ENCODE assay signal across 20 mouse cellular contexts in genomic region chr4:99601463-99601862, GRCm38 (mm10). TPM values are rescaled to one million over a fixed set of nuclear protein-coding genes. Genes with fewer than 3 reads are reported as not detected.
DNase-seq lines count a peak whose midpoint lies in the region; ATAC-seq and TF ChIP-seq lines count a peak whose summit lies in the region.
"Had no signal": no experiment of that assay in that cellular context is flagged by ENCODE, and none has a peak within 500 bp of the region (broad histone marks: within the 10 kb centered on the region; RNA-seq: fewer than 3 reads in every experiment).

No protein-coding gene starts in this region.

- peaks cover 28% of the 10 kb centered on the region for H3K27me3 ChIP-seq in forebrain, embryonic 13.5 days
- peaks cover 47% of the 10 kb centered on the region for H3K27me3 ChIP-seq in forebrain, embryonic 12.5 days
- no peaks in the 10 kb centered on the region; the same call in 1 of the 2 replicates for H3K27me3 ChIP-seq in hindbrain, embryonic 12.5 days
- no peaks in the 10 kb centered on the region for H3K27me3 ChIP-seq in hindbrain, embryonic 11.5 days (ENCODE audit: control insufficient read depth, insufficient read depth, low read length)
- H3K27me3 ChIP-seq in embryonic facial prominence, embryonic 14.5 days (replicated peaks; ENCODE audit: control insufficient read depth, insufficient read depth, low read length): no peaks in the 10 kb centered on the region
- peaks cover 7% of the 10 kb centered on the region; the same call in 1 of the 2 replicates for H3K27me3 ChIP-seq in midbrain, postnatal 0 days (ENCODE audit: insufficient read depth, low read length)
- H3K27me3 ChIP-seq: CH12.LX had no signal

- H3K9ac ChIP-seq in forebrain, embryonic 13.5 days: no peak overlapping the region
- no peak overlapping the region for H3K9ac ChIP-seq in forebrain, embryonic 12.5 days
- H3K9ac ChIP-seq in hindbrain, embryonic 12.5 days: no peak overlapping the region
- no peak overlapping the region for H3K9ac ChIP-seq in hindbrain, embryonic 11.5 days (ENCODE audit: low read depth, low read length)
- H3K9ac ChIP-seq in embryonic facial prominence, embryonic 14.5 days (ENCODE audit: low read depth, low read length): no peak overlapping the region
- no peak overlapping the region for H3K9ac ChIP-seq in midbrain, postnatal 0 days (replicated peaks; ENCODE audit: low read length, poor library complexity, severe bottlenecking)
- H3K9ac ChIP-seq: forebrain, embryonic 15.5 days had no signal

- no peaks in the 10 kb centered on the region for H3K36me3 ChIP-seq in forebrain, embryonic 13.5 days (ENCODE audit: poor library complexity, severe bottlenecking)
- H3K36me3 ChIP-seq in forebrain, embryonic 12.5 days (replicated peaks): no peaks in the 10 kb centered on the region
- no peaks in the 10 kb centered on the region for H3K36me3 ChIP-seq in hindbrain, embryonic 12.5 days
- no peaks in the 10 kb centered on the region for H3K36me3 ChIP-seq in hindbrain, embryonic 11.5 days (ENCODE audit: control insufficient read depth, insufficient read depth, low read length)
- H3K36me3 ChIP-seq in embryonic facial prominence, embryonic 14.5 days (ENCODE audit: control insufficient read depth, insufficient read depth, low read length): no peaks in the 10 kb centered on the region
- H3K36me3 ChIP-seq in midbrain, postnatal 0 days (ENCODE audit: insufficient read depth, low read length): no peaks in the 10 kb centered on the region
- H3K36me3 ChIP-seq: forebrain, embryonic 15.5 days had no signal

- WGBS in forebrain, embryonic 13.5 days: 15% methylated on average over 6 of the region's 6 CpGs
- 22% methylated on average over 6 of the region's 6 CpGs for WGBS in forebrain, embryonic 12.5 days
- 51% methylated on average over 6 of the region's 6 CpGs for WGBS in hindbrain, embryonic 12.5 days
- WGBS in hindbrain, embryonic 11.5 days: 58% methylated on average over 6 of the region's 6 CpGs
- WGBS in embryonic facial prominence, embryonic 14.5 days: 22% methylated on average over 6 of the region's 6 CpGs
- WGBS in midbrain, postnatal 0 days: 9% methylated on average over 6 of the region's 6 CpGs

- H3K4me2 ChIP-seq in forebrain, embryonic 13.5 days: no peak overlapping the region
- no peak overlapping the region for H3K4me2 ChIP-seq in forebrain, embryonic 12.5 days
- no peak overlapping the region for H3K4me2 ChIP-seq in hindbrain, embryonic 12.5 days (replicated peaks)
- no peak overlapping the region for H3K4me2 ChIP-seq in hindbrain, embryonic 11.5 days (replicated peaks; ENCODE audit: low read depth, low read length)
- H3K4me2 ChIP-seq in embryonic facial prominence, embryonic 14.5 days (ENCODE audit: low read depth, low read length): peak overlapping the region; percentile 18; the same call in 1 of the 2 replicates
- H3K4me2 ChIP-seq in midbrain, postnatal 0 days (ENCODE audit: low read depth, low read length, poor library complexity, severe bottlenecking): no peak overlapping the region
- H3K4me2 ChIP-seq: forebrain, embryonic 15.5 days had no signal

- 0 out of 2 replicates have a peak, but pooled peaks have one; percentile 30 for ATAC-seq in forebrain, embryonic 13.5 days
- no peak for ATAC-seq in forebrain, embryonic 12.5 days (ENCODE audit: low FRiP score)
- ATAC-seq in hindbrain, embryonic 12.5 days (ENCODE audit: low FRiP score): 0 out of 2 replicates have a peak, but pooled peaks have one; percentile 40
- ATAC-seq in hindbrain, embryonic 11.5 days (ENCODE audit: low FRiP score): no peak
- no peak for ATAC-seq in embryonic facial prominence, embryonic 14.5 days (ENCODE audit: low read depth)
- no peak for ATAC-seq in midbrain, postnatal 0 days (ENCODE audit: low FRiP score)
- ATAC-seq: activated CD4-positive, CD25-positive, alpha-beta regulatory T cell, adult 4 months; forebrain, embryonic 15.5 days; intestine, postnatal 0 days had no signal

- H3K27ac ChIP-seq in forebrain, embryonic 13.5 days: no peak overlapping the region
- no peak overlapping the region for H3K27ac ChIP-seq in forebrain, embryonic 12.5 days
- no peak overlapping the region for H3K27ac ChIP-seq in hindbrain, embryonic 12.5 days
- no peak overlapping the region for H3K27ac ChIP-seq in hindbrain, embryonic 11.5 days (ENCODE audit: low read depth, low read length)
- H3K27ac ChIP-seq in embryonic facial prominence, embryonic 14.5 days (replicated peaks; ENCODE audit: low read depth, low read length): no peak overlapping the region
- no peak overlapping the region for H3K27ac ChIP-seq in midbrain, postnatal 0 days (ENCODE audit: low read depth, low read length)
- H3K27ac ChIP-seq: forebrain, embryonic 15.5 days; left cerebral cortex, adult 2 months had no signal

- no peaks in the 10 kb centered on the region for H3K9me3 ChIP-seq in forebrain, embryonic 13.5 days (replicated peaks)
- H3K9me3 ChIP-seq in forebrain, embryonic 12.5 days: no peaks in the 10 kb centered on the region
- H3K9me3 ChIP-seq in hindbrain, embryonic 12.5 days (replicated peaks): no peaks in the 10 kb centered on the region
- no peaks in the 10 kb centered on the region for H3K9me3 ChIP-seq in hindbrain, embryonic 11.5 days (ENCODE audit: control insufficient read depth, low read length)
- no peaks in the 10 kb centered on the region for H3K9me3 ChIP-seq in embryonic facial prominence, embryonic 14.5 days (ENCODE audit: control insufficient read depth, low read length)
- no peaks in the 10 kb centered on the region for H3K9me3 ChIP-seq in midbrain, postnatal 0 days (ENCODE audit: low read length)
- H3K9me3 ChIP-seq: forebrain, embryonic 15.5 days had no signal

- TF ChIP-seq CTCF in midbrain, postnatal 0 days (IDR thresholded peaks at IDR 0.05): no peak

- peaks cover 6% of the 10 kb centered on the region; the same call in 1 of the 2 replicates for H3K4me1 ChIP-seq in forebrain, embryonic 13.5 days
- H3K4me1 ChIP-seq in forebrain, embryonic 12.5 days: peaks cover 5% of the 10 kb centered on the region
- H3K4me1 ChIP-seq in hindbrain, embryonic 12.5 days: 0 out of 2 replicates have a peak, but pooled peaks cover 2% of the 10 kb centered on the region
- H3K4me1 ChIP-seq in hindbrain, embryonic 11.5 days (replicated peaks; ENCODE audit: control insufficient read depth, insufficient read depth, low read length): no peaks in the 10 kb centered on the region
- H3K4me1 ChIP-seq in embryonic facial prominence, embryonic 14.5 days (ENCODE audit: control insufficient read depth, insufficient read depth, low read length): no peaks in the 10 kb centered on the region
- H3K4me1 ChIP-seq in midbrain, postnatal 0 days (ENCODE audit: insufficient read depth, low read length): no peaks in the 10 kb centered on the region

- DNase-seq in hindbrain, embryonic 11.5 days (ENCODE audit: low spot score): no peak
- DNase-seq in embryonic facial prominence, embryonic 14.5 days (ENCODE audit: low spot score): no peak
- DNase-seq in midbrain, postnatal 0 days (ENCODE audit: low spot score): peak; percentile 51
- no peak for DNase-seq in embryo, embryonic 10 days (ENCODE audit: low spot score)
- DNase-seq in adrenal gland, postnatal 25 days: no peak
- DNase-seq: cerebellum, postnatal 36 days; kidney, postnatal 10 days; lung, postnatal 36 days; right cerebral cortex, postnatal 14 days; thymus, postnatal 4 days had no signal

- H3K4me3 ChIP-seq in forebrain, embryonic 13.5 days: no peak overlapping the region
- H3K4me3 ChIP-seq in forebrain, embryonic 12.5 days (replicated peaks): no peak overlapping the region
- H3K4me3 ChIP-seq in hindbrain, embryonic 12.5 days: no peak overlapping the region
- no peak overlapping the region for H3K4me3 ChIP-seq in hindbrain, embryonic 11.5 days (ENCODE audit: low read depth, low read length)
- H3K4me3 ChIP-seq in embryonic facial prominence, embryonic 14.5 days (ENCODE audit: low read depth, low read length): peak overlapping the region; percentile 12; the same call in 1 of the 2 replicates
- H3K4me3 ChIP-seq in midbrain, postnatal 0 days (ENCODE audit: low read depth, low read length): no peak overlapping the region
- H3K4me3 ChIP-seq: forebrain, embryonic 15.5 days; left cerebral cortex, adult 2 months had no signal

RNA-seq across cellular contexts. Expression of gene Foxd3, which starts 54.6 kb away (rescaled TPM):
- not detected in 2 replicates for polyA plus RNA-seq in forebrain, embryonic 13.5 days (2015; fragmentation: Nextera tagmentation; extraction: Ambion mirVana)
- 0.08 and 0.13 TPM in 2 replicates for polyA plus RNA-seq in forebrain, embryonic 12.5 days (2016; fragmentation: Nextera tagmentation; extraction: Ambion mirVana)
- polyA plus RNA-seq in hindbrain, embryonic 12.5 days (2016; fragmentation: Nextera tagmentation; extraction: Ambion mirVana): 4.4 and 5.1 TPM in 2 replicates
- polyA plus RNA-seq in hindbrain, embryonic 11.5 days (2014; fragmentation: Nextera tagmentation; extraction: Ambion mirVana): 2.2 and 2.5 TPM in 2 replicates
- 1.4 and 2.0 TPM in 2 replicates for polyA plus RNA-seq in embryonic facial prominence, embryonic 14.5 days (2014; fragmentation: Nextera tagmentation; extraction: Ambion mirVana)
- 0.71 and 1.0 TPM in 2 replicates for total RNA-seq in midbrain, postnatal 0 days (2014; rRNA removed)
- not detected in 2 replicates for polyA plus RNA-seq in midbrain, postnatal 0 days (2015; fragmentation: Nextera tagmentation; extraction: Ambion mirVana)
- 0.49 and 1.0 TPM in 2 replicates for total RNA-seq in adrenal gland, postnatal 25 days (2021)
- total RNA-seq: CH12.LX; layer of hippocampus, adult 8-10 months; left cerebral cortex, adult 2 months had no signal
- polyA plus RNA-seq: activated CD4-positive, CD25-positive, alpha-beta regulatory T cell, adult 4 months; testis, adult 2 months had no signal

Comparison
In these comparisons a context has a peak if more than half of its experiments do, and no peak if none do; other contexts are left out.
1. ATAC-seq: peak in forebrain, embryonic 13.5 days (single experiment) and hindbrain, embryonic 12.5 days (single experiment); none in forebrain, embryonic 12.5 days (single experiment), hindbrain, embryonic 11.5 days (single experiment), embryonic facial prominence, embryonic 14.5 days (single experiment) and midbrain, postnatal 0 days (single experiment).